Mouse (Mus musculus): ENCODE data around the gene Ltbp1.

The Ltbp1 gene

DNA sequence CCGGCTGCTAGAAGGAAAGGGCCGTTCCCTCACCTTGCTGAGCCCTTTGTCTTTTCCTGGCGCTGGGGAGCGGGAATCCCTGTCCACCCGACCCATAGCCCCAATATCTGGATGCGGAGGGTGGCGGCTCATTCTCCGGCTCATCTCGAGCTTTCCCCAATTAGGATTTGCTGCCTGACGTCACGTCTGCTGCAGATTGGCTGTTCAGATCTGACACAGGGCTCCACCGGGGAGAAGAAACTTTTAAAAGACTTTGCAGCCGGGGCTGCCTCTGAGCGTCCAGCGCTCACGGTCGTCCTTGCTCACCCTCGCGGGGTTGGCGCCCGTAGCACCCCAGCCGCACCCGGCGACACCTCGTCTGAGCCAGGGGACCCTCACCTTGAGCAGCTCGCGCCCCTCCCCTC lies at the start of gene Ltbp1:
TSS of gene Ltbp1 (plus strand) at position 288 of the 404 bp plus-strand sequence.
- Histone ChIP-seq H3K27me3 (ENCODE audit: insufficient read depth, low read length) (peaks cover 21% of the 10 kb centered on the region), H3K9me3 (ENCODE audit: low read length) (no peaks in the 10 kb centered on the region), H3K4me3 (replicated peaks; ENCODE audit: low read length) (peak within 1 kb of the TSS; percentile 99), H3K36me3 (ENCODE audit: insufficient read depth, low read length) (no peaks in the 10 kb centered on the region), H3K4me1 (replicated peaks; ENCODE audit: low read depth, low read length) (peaks cover 9% of the 10 kb centered on the region)
- TF ChIP-seq POU5F1 (IDR thresholded peaks at IDR 0.05; ENCODE audit: borderline replicate concordance, low read length) (no peak), CTCF (conservative IDR thresholded peaks at IDR 0.05; ENCODE audit: low read length) (no peak), NANOG (IDR thresholded peaks at IDR 0.05; ENCODE audit: borderline replicate concordance, low read length) (no peak)

- Histone ChIP-seq H3K4me1 (replicated peaks; ENCODE audit: low read depth, low read length) (peaks cover 24% of the 10 kb centered on the region), H3K36me3 (ENCODE audit: insufficient read depth, low read length) (no peaks in the 10 kb centered on the region), H3K9me3 (ENCODE audit: low read length) (no peaks in the 10 kb centered on the region), H3K27me3 (ENCODE audit: insufficient read depth, low read length) (peaks cover 8% of the 10 kb centered on the region; the same call in 1 of the 2 replicates), H3K4me3 (replicated peaks; ENCODE audit: low read length) (no peak overlapping the region)
- TF ChIP-seq POU5F1 (IDR thresholded peaks at IDR 0.05; ENCODE audit: borderline replicate concordance, low read length): no peak
- TF ChIP-seq CTCF (conservative IDR thresholded peaks at IDR 0.05; ENCODE audit: low read length): no peak
- TF ChIP-seq NANOG (IDR thresholded peaks at IDR 0.05; ENCODE audit: borderline replicate concordance, low read length): no peak
Observed at GRCm38 (mm10) chr17:74959481-74960245, 45.7 kb upstream of the Ltbp1 start.

DNA sequence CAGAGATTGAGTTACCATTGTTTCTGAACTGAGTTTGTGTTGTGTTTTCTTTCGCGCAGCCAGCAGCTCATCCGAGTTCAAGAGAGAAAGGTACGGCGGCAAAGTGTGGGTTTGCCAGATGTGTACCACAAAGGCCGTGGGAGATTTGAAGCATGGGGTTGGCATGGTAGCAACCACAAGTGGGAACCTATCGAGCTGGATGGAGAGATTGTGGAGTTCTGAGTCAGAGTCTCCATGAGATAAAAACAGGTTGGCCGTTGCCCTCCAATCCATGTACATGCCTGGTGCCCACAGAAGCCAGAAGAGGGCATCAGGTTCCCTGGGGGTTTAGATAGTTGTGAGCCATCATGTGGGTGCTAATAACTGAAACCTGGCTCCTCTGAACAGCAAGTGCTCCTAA lies 42.1 kb upstream of the Ltbp1 start:
- Histone ChIP-seq H3K9me3 (ENCODE audit: low read length) (no peaks in the 10 kb centered on the region), H3K36me3 (ENCODE audit: insufficient read depth, low read length) (no peaks in the 10 kb centered on the region), H3K4me3 (replicated peaks; ENCODE audit: low read length) (no peak overlapping the region), H3K4me1 (replicated peaks; ENCODE audit: low read depth, low read length) (peaks cover 36% of the 10 kb centered on the region), H3K27me3 (ENCODE audit: insufficient read depth, low read length) (peaks cover 8% of the 10 kb centered on the region; the same call in 1 of the 2 replicates)
- TF ChIP-seq NANOG (IDR thresholded peaks at IDR 0.05; ENCODE audit: borderline replicate concordance, low read length) (no peak), POU5F1 (IDR thresholded peaks at IDR 0.05; ENCODE audit: borderline replicate concordance, low read length) (no peak), CTCF (conservative IDR thresholded peaks at IDR 0.05; ENCODE audit: low read length) (no peak)

DNA sequence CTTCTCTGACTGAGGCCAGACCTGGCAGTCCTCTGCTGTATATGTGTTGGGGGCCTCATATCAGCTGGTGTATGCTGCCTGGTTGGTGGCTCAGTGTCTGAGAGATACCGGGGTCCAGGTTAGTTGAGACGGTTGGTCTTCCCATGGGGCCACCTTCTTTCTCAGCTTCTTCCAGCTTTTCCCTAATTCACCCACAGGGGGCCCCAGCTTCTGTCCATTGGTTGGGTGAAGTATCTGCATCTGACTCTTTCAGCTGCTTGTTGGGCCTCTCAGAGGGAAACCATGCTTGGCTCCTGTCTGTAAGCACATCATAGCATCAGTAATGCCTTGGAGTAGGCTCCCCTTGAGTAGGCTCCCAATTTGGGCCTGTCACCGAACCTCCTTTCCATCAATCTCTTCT lies 41.5 kb upstream of the Ltbp1 start:
- Histone ChIP-seq H3K36me3 (ENCODE audit: insufficient read depth, low read length) (no peaks in the 10 kb centered on the region), H3K4me3 (replicated peaks; ENCODE audit: low read length) (no peak overlapping the region), H3K9me3 (ENCODE audit: low read length) (no peaks in the 10 kb centered on the region), H3K27me3 (ENCODE audit: insufficient read depth, low read length) (peaks cover 8% of the 10 kb centered on the region; the same call in 1 of the 2 replicates), H3K4me1 (replicated peaks; ENCODE audit: low read depth, low read length) (peaks cover 41% of the 10 kb centered on the region)
- no peak for TF ChIP-seq NANOG (IDR thresholded peaks at IDR 0.05; ENCODE audit: borderline replicate concordance, low read length)
- no peak for TF ChIP-seq POU5F1 (IDR thresholded peaks at IDR 0.05; ENCODE audit: borderline replicate concordance, low read length)
- TF ChIP-seq CTCF (conservative IDR thresholded peaks at IDR 0.05; ENCODE audit: low read length): no peak

- peak; percentile 73; the same call in 1 of the 2 replicates for TF ChIP-seq NANOG (IDR thresholded peaks at IDR 0.05; ENCODE audit: borderline replicate concordance, low read length)
- no peak for TF ChIP-seq POU5F1 (IDR thresholded peaks at IDR 0.05; ENCODE audit: borderline replicate concordance, low read length)
- no peak for TF ChIP-seq CTCF (conservative IDR thresholded peaks at IDR 0.05; ENCODE audit: low read length)
- Histone ChIP-seq H3K4me3 (replicated peaks; ENCODE audit: low read length) (no peak overlapping the region), H3K4me1 (replicated peaks; ENCODE audit: low read depth, low read length) (peaks cover 23% of the 10 kb centered on the region)
Observed at GRCm38 (mm10) chr17:74967298-74967848, 38.0 kb upstream of the Ltbp1 start.

DNA sequence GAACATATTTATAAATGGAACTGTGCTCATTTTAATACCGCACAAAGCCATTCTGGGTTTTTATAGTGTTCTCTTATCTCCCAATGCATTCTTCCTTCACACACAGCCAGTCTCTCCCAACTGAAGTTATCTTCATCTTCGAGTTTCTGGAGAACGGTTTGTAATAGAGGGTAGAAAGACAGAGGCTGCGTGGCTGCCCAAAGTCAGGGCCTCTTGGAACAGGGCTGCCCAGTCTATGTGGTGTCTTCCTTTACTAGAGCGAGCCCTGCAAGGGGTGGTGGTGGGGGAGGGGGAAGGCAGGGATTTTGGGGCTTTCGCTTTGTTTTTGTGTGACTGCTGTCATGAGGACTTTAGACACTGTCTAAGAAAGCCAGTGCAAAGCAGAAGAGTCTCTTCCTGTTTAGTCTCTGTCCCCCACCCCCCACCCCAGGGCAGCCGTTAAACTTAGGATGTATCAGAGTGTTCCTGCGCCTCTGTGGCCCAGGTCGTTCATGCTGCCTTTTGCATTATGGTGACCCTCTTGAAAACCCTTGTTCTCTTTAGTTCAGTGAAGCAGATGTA lies 37.1 kb upstream of the Ltbp1 start:
- TF ChIP-seq POU5F1 (IDR thresholded peaks at IDR 0.05; ENCODE audit: borderline replicate concordance, low read length) (no peak), CTCF (conservative IDR thresholded peaks at IDR 0.05; ENCODE audit: low read length) (no peak), NANOG (IDR thresholded peaks at IDR 0.05; ENCODE audit: borderline replicate concordance, low read length) (no peak)
- H3K9me3 ChIP-seq (ENCODE audit: low read length): no peaks in the 10 kb centered on the region
- H3K4me3 ChIP-seq (replicated peaks; ENCODE audit: low read length): no peak overlapping the region
- H3K27me3 ChIP-seq (ENCODE audit: insufficient read depth, low read length): 0 out of 2 replicates have a peak, but pooled peaks cover 2% of the 10 kb centered on the region
- peaks cover 23% of the 10 kb centered on the region for H3K4me1 ChIP-seq (replicated peaks; ENCODE audit: low read depth, low read length)
- no peaks in the 10 kb centered on the region for H3K36me3 ChIP-seq (ENCODE audit: insufficient read depth, low read length)

More at GRCm38 (mm10) chr17:74967298-74967848, 38.0 kb upstream of the Ltbp1 start:
- no peaks in the 10 kb centered on the region for H3K9me3 ChIP-seq (ENCODE audit: low read length)
- 0 out of 2 replicates have a peak, but pooled peaks cover 2% of the 10 kb centered on the region for H3K27me3 ChIP-seq (ENCODE audit: insufficient read depth, low read length)
- H3K36me3 ChIP-seq (ENCODE audit: insufficient read depth, low read length): no peaks in the 10 kb centered on the region

DNA sequence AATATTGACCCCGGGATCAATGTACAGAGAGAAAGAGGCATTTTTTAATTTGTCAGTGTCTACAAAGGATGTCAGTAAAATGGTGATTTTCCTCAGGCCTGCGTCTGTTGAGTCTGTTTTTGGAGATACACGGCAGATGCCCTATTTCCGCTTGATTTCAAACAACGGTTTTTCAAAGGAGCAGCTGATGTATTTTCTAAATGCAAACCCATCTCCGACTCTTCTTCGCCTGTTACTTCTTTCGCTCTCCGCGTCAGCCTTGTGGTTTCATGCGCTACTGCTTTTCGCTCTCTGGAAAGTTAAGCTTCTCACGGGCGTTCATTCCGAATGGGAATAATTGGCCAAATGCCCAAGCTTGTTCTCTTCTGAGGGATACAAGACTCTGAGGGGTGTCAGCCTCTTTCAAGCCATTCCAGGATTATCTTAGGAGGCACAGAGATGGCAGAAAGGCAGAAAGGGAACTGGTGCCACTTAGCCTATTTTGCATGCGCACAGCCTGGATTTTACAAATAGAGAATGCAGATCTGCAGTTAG lies 36.6 kb upstream of the Ltbp1 start:
- no peak overlapping the region for H3K4me3 ChIP-seq (replicated peaks; ENCODE audit: low read length)
- H3K27me3 ChIP-seq (ENCODE audit: insufficient read depth, low read length): 0 out of 2 replicates have a peak, but pooled peaks cover 2% of the 10 kb centered on the region
- no peaks in the 10 kb centered on the region for H3K9me3 ChIP-seq (ENCODE audit: low read length)
- H3K36me3 ChIP-seq (ENCODE audit: insufficient read depth, low read length): no peaks in the 10 kb centered on the region
- peaks cover 23% of the 10 kb centered on the region for H3K4me1 ChIP-seq (replicated peaks; ENCODE audit: low read depth, low read length)
- TF ChIP-seq CTCF (conservative IDR thresholded peaks at IDR 0.05; ENCODE audit: low read length): no peak
- TF ChIP-seq POU5F1 (IDR thresholded peaks at IDR 0.05; ENCODE audit: borderline replicate concordance, low read length): no peak
- no peak for TF ChIP-seq NANOG (IDR thresholded peaks at IDR 0.05; ENCODE audit: borderline replicate concordance, low read length)

GRCm38 (mm10) chr17:74975192-74975591 lies 30.2 kb upstream of the Ltbp1 start:
- Histone ChIP-seq H3K4me1 (replicated peaks; ENCODE audit: low read depth, low read length) (peaks cover 7% of the 10 kb centered on the region), H3K4me3 (replicated peaks; ENCODE audit: low read length) (no peak overlapping the region), H3K27me3 (ENCODE audit: insufficient read depth, low read length) (peaks cover 2% of the 10 kb centered on the region; the same call in 1 of the 2 replicates), H3K9me3 (ENCODE audit: low read length) (no peaks in the 10 kb centered on the region), H3K36me3 (ENCODE audit: insufficient read depth, low read length) (no peaks in the 10 kb centered on the region)
- no peak for TF ChIP-seq CTCF (conservative IDR thresholded peaks at IDR 0.05; ENCODE audit: low read length)
- no peak for TF ChIP-seq POU5F1 (IDR thresholded peaks at IDR 0.05; ENCODE audit: borderline replicate concordance, low read length)
- no peak for TF ChIP-seq NANOG (IDR thresholded peaks at IDR 0.05; ENCODE audit: borderline replicate concordance, low read length)

Measured in E14TG2a.4 (cell line).